Mouse (Mus musculus): ENCODE results near the gene Sbk2.
"Not testable (repeated sequence)": the region's sequence is repeated elsewhere in the genome, so short reads cannot be mapped to it uniquely, and the experiment has no call there.

- TF ChIP-seq FOSL1 (IDR thresholded peaks at IDR 0.05; ENCODE audit: insufficient read depth, low read length, poor library complexity, severe bottlenecking); USF1 (IDR thresholded peaks at IDR 0.05; ENCODE audit: low read depth); MAX (IDR thresholded peaks at IDR 0.05); CTCF (IDR thresholded peaks at IDR 0.05; ENCODE audit: control insufficient read depth, insufficient read depth, insufficient read length); CEBPB (IDR thresholded peaks at IDR 0.05; ENCODE audit: low read depth): not testable (repeated sequence)
These were observed 38.7 kb upstream of the Sbk2 start for GRCm38 (mm10) chr7:5002876-5003275.
